Mouse (Mus musculus): ENCODE results near the gene Mllt11. TPM values are rescaled to one million over a fixed set of nuclear protein-coding genes. Genes with fewer than 3 reads are reported as not detected.

Mllt11 gene
- polyA plus RNA-seq, 1 experiment from 2014 or later, result 282 TPM

DNA sequence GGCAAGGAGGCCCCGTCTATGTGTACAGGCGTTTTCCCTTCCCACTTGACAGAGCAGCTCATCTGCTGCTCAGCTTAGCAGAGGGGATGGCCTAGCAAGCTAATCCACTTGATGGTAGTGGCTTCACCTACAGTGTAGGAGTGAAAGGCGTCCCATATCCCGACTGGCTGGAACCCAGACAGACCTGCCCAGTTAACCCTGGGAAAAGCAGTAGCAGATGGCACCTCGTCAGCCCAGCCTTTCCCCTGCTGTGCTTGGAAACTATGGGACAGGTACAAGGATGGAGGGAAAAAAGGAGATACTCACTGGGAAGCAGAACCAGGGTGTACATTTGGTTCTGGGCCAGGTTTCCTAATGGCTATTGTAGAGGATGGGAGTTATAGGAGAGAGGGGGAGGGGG lies 18.4 kb upstream of the Mllt11 start:
- H3K9ac ChIP-seq (ENCODE audit: low read depth, low read length), result no peak overlapping the region
- no peaks in the 10 kb centered on the region for H3K4me1 ChIP-seq (ENCODE audit: control insufficient read depth, insufficient read depth, low read depth, low read length)
- no peak overlapping the region for H3K27ac ChIP-seq (ENCODE audit: low read depth, low read length)
- H3K36me3 ChIP-seq (ENCODE audit: control insufficient read depth, insufficient read depth, low read length), result peaks cover 9% of the 10 kb centered on the region
- no peaks in the 10 kb centered on the region for H3K27me3 ChIP-seq (replicated peaks; ENCODE audit: control insufficient read depth, insufficient read depth, low read length)
- ATAC-seq, result no peak
- H3K9me3 ChIP-seq (ENCODE audit: control insufficient read depth, low read length), result no peaks in the 10 kb centered on the region
- H3K4me3 ChIP-seq (ENCODE audit: low read length), result no peak overlapping the region
- H3K4me2 ChIP-seq (ENCODE audit: low read length), result no peak overlapping the region
- 85% methylated on average over 5 of the region's 5 CpGs for WGBS

DNA sequence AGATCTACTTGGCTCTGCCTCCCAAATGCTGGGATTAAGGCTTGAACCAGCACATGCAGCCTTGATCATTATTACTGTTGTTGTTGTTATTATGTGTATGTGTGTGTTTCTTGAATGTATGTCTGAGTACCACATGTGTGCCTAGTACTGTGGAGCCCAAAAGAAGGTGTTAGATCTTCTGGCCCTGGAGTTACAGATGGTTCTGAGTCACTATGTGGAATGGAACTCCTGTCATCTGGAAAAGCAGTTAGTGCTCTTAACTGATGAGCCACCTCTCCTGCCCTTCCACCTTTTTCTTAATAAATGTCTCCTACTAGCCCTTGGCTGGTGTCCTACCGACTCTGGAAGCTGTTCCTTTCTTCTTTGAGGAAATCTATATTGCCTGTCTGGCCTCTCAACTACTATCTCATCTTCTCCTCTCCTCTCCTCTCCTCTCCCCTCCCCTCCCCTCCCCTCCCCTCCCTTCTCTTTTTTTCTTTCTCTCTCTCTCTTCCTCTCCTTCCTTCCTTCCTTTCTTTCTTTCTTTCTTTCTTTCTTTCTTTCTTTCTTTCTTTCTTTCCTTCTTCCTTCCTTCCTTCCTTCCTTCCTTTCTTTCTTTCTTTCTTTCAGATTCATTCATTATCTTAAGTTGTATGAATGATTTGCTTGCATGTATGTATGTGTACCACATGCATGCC lies 15.8 kb upstream of the Mllt11 start:
- no peak overlapping the region for H3K4me2 ChIP-seq (ENCODE audit: low read length)
- H3K4me1 ChIP-seq (ENCODE audit: control insufficient read depth, insufficient read depth, low read depth, low read length), result no peaks in the 10 kb centered on the region
- no peak overlapping the region for H3K4me3 ChIP-seq (ENCODE audit: low read length)
- H3K27me3 ChIP-seq (replicated peaks; ENCODE audit: control insufficient read depth, insufficient read depth, low read length), result no peaks in the 10 kb centered on the region
- no peak overlapping the region for H3K9ac ChIP-seq (ENCODE audit: low read depth, low read length)
- 69% methylated on average over 1 of the region's 1 CpGs for WGBS
- no peak for ATAC-seq
- no peaks in the 10 kb centered on the region for H3K36me3 ChIP-seq (ENCODE audit: control insufficient read depth, insufficient read depth, low read length)
- H3K27ac ChIP-seq (ENCODE audit: low read depth, low read length), result no peak overlapping the region
- H3K9me3 ChIP-seq (ENCODE audit: control insufficient read depth, low read length), result no peaks in the 10 kb centered on the region

DNA sequence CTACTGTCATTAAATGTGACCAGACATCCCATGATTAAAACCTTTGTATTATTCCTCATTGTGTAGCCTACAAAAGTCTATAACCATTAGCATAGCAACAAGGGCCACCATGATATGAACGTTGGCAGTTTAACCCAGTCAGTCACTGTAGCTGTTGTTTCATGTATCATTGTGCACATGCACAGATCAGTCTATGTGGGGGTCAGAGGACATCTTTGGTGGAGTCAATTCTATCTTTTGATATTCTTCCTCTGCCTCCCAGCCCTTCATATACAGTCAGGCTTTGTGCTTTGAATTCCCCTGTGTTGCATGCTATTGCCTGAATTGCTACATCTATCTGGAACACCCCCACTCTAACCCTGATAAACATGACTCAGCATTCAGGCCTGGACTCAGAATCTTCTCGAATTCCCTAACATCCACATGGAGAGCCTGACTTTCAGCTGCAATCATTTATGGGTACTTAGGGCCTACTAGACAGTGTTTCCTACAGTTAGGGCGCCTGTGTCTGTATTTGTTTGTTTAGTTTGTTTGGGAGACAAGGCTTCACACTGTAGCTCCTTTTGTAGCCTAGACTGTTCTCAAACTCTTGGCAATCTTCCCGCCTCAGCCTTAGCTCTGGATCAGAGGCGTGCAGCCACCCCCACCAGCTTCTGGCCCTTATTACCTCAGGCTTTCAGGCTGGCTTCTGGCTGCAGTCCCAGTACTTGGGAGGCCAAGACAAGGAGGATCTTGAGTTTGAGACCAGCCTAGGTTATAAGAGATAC lies 14.7 kb upstream of the Mllt11 start:
- Histone ChIP-seq H3K4me3 (ENCODE audit: low read length) (no peak overlapping the region), H3K9me3 (ENCODE audit: control insufficient read depth, low read length) (no peaks in the 10 kb centered on the region), H3K27me3 (replicated peaks; ENCODE audit: control insufficient read depth, insufficient read depth, low read length) (no peaks in the 10 kb centered on the region), H3K4me2 (ENCODE audit: low read length) (no peak overlapping the region), H3K9ac (ENCODE audit: low read depth, low read length) (no peak overlapping the region), H3K36me3 (ENCODE audit: control insufficient read depth, insufficient read depth, low read length) (no peaks in the 10 kb centered on the region), H3K4me1 (ENCODE audit: control insufficient read depth, insufficient read depth, low read depth, low read length) (no peaks in the 10 kb centered on the region), H3K27ac (ENCODE audit: low read depth, low read length) (no peak overlapping the region)
- ATAC-seq, result peak; percentile 81
- 76% methylated on average over 5 of the region's 5 CpGs for WGBS

DNA sequence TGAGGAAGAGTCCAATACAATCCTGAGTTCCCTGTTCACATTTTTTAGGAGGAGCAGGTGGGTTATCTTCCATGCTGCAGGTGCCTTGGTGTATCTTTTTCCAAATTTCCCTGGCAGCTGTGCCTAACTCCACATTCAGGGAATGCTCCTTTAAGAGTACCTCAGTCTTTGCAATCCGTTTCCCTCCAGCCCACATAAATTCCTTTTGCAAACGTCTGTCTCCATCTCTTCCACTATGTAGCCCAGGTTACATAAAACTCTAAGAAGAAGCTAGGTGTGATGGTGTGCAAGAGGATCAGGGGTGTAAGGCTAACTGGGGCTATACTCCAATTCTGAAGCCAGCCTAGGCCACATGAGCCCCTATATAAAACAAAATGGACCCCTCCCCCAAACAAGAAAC lies 11.1 kb upstream of the Mllt11 start:
- no peaks in the 10 kb centered on the region for H3K9me3 ChIP-seq (ENCODE audit: control insufficient read depth, low read length)
- no peak overlapping the region for H3K4me3 ChIP-seq (ENCODE audit: low read length)
- no peak for ATAC-seq
- no peaks in the 10 kb centered on the region for H3K27me3 ChIP-seq (replicated peaks; ENCODE audit: control insufficient read depth, insufficient read depth, low read length)
- H3K4me1 ChIP-seq (ENCODE audit: control insufficient read depth, insufficient read depth, low read depth, low read length), result no peaks in the 10 kb centered on the region
- H3K36me3 ChIP-seq (ENCODE audit: control insufficient read depth, insufficient read depth, low read length), result no peaks in the 10 kb centered on the region
- no peak overlapping the region for H3K4me2 ChIP-seq (ENCODE audit: low read length)
- WGBS, result 84% methylated on average over 2 of the region's 2 CpGs
- H3K9ac ChIP-seq (ENCODE audit: low read depth, low read length), result no peak overlapping the region
- no peak overlapping the region for H3K27ac ChIP-seq (ENCODE audit: low read depth, low read length)

DNA sequence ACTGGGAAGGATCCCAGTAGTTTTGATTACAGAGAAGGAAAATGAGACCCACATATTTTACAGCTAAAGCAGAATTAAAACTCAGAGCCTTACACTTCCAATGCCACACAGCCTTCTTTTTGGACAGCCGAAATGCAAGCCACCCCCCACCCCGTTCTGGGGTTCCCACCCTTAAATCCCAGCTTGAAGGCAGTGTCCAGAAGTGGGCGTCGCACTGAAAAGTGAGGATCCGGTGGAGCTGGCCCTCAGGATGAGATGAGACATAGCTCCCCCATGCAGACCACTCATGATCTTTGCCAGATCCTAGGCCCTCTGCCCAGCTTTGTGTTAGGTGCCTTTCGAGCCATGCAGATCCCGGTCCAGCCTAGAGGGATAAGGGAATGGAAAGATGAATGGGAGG lies 9.5 kb upstream of the Mllt11 start, which contains the start of gene Gm128:
Gene Gm128 (minus strand): TSS at position 101 of the 400 bp plus-strand sequence.
- Histone ChIP-seq H3K4me1 (ENCODE audit: control insufficient read depth, insufficient read depth, low read depth, low read length) (no peaks in the 10 kb centered on the region), H3K4me3 (ENCODE audit: low read length) (no peak within 1 kb of the TSS), H3K9ac (ENCODE audit: low read depth, low read length) (no peak within 1 kb of the TSS), H3K27me3 (replicated peaks; ENCODE audit: control insufficient read depth, insufficient read depth, low read length) (no peaks in the 10 kb centered on the region), H3K27ac (ENCODE audit: low read depth, low read length) (no peak within 1 kb of the TSS), H3K36me3 (ENCODE audit: control insufficient read depth, insufficient read depth, low read length) (0 out of 2 replicates have a peak, but pooled peaks cover 4% of the 10 kb centered on the region), H3K4me2 (ENCODE audit: low read length) (no peak within 1 kb of the TSS), H3K9me3 (ENCODE audit: control insufficient read depth, low read length) (no peaks in the 10 kb centered on the region)
- WGBS, result 77% methylated on average over 7 of the region's 7 CpGs
- no peak for ATAC-seq

DNA sequence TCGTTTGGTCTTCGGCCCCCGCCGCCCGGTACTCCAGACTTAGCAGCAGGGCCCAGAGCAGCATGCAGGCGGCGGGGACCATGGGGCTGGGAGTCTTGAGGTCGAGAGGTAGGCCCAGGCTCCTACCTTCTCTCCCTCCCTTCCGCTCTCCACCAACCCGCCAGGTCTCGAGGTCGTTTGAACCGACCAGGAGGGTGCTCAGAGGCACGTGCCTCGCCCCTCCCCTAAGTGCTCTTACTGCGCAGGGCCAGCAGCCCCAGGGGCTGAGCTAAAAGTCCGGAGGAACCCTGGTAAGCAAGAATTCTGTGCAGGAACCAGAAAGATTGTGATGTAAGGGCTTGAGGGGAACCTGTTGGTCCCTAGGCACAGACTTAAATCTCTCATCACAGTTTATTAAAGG lies 8.9 kb upstream of the Mllt11 start:
- Histone ChIP-seq H3K4me3 (ENCODE audit: low read length) (no peak overlapping the region), H3K9me3 (ENCODE audit: control insufficient read depth, low read length) (no peaks in the 10 kb centered on the region), H3K9ac (ENCODE audit: low read depth, low read length) (no peak overlapping the region), H3K27ac (ENCODE audit: low read depth, low read length) (no peak overlapping the region), H3K36me3 (ENCODE audit: control insufficient read depth, insufficient read depth, low read length) (peaks cover 9% of the 10 kb centered on the region; the same call in 1 of the 2 replicates), H3K27me3 (replicated peaks; ENCODE audit: control insufficient read depth, insufficient read depth, low read length) (no peaks in the 10 kb centered on the region), H3K4me1 (ENCODE audit: control insufficient read depth, insufficient read depth, low read depth, low read length) (no peaks in the 10 kb centered on the region), H3K4me2 (ENCODE audit: low read length) (no peak overlapping the region)
- 30% methylated on average over 17 of the region's 17 CpGs for WGBS
- ATAC-seq, result peak; percentile 31; the same call in 1 of the 2 replicates

DNA sequence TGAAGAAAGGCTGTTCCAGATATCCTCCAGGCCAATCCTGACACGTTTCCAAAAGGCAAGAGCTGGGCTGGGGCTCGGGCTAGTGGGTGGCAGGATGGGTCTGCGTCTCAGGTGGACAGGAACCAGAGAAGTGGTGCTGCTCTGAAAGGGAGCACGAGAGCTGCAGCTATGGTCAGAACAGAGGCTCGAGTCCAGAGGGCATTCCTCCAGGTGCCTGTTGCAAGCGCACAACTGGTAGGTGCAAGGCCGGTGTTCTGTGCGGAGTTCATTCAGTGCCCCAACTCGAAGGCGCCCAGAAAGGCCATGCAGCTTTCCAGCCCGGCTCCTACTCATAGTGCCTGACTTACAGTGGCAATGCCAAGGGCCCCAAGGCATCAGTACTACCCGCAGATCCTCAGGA lies 8.0 kb upstream of the Mllt11 start:
- Histone ChIP-seq H3K9me3 (ENCODE audit: control insufficient read depth, low read length) (no peaks in the 10 kb centered on the region), H3K27me3 (replicated peaks; ENCODE audit: control insufficient read depth, insufficient read depth, low read length) (no peaks in the 10 kb centered on the region), H3K4me3 (ENCODE audit: low read length) (no peak overlapping the region), H3K36me3 (ENCODE audit: control insufficient read depth, insufficient read depth, low read length) (peaks cover 11% of the 10 kb centered on the region; the same call in 1 of the 2 replicates), H3K27ac (ENCODE audit: low read depth, low read length) (no peak overlapping the region), H3K4me1 (ENCODE audit: control insufficient read depth, insufficient read depth, low read depth, low read length) (no peaks in the 10 kb centered on the region), H3K4me2 (ENCODE audit: low read length) (no peak overlapping the region), H3K9ac (ENCODE audit: low read depth, low read length) (no peak overlapping the region)
- WGBS, result 94% methylated on average over 12 of the region's 12 CpGs
- no peak for ATAC-seq

DNA sequence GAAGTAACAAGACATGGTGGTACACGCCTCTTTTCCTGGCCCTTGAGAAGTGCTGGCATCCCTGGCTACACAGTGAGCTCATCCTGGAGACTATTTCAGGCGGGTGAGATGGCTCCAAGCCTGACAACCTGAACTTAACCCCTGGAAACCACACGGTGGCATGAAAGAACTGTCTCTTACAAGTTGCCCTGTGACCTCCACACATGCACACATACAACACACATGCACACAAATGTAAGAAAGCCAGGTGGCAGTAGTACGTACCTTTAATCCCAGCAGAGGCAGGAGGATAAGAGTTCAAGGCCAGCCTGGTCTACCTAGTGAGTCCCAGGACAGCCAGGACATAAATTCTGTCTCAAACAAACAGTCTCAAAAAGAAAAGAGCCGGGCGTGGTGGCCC lies 7.1 kb upstream of the Mllt11 start:
- Histone ChIP-seq H3K9me3 (ENCODE audit: control insufficient read depth, low read length) (no peaks in the 10 kb centered on the region), H3K4me1 (ENCODE audit: control insufficient read depth, insufficient read depth, low read depth, low read length) (no peaks in the 10 kb centered on the region), H3K9ac (ENCODE audit: low read depth, low read length) (no peak overlapping the region), H3K36me3 (ENCODE audit: control insufficient read depth, insufficient read depth, low read length) (peaks cover 13% of the 10 kb centered on the region), H3K27me3 (replicated peaks; ENCODE audit: control insufficient read depth, insufficient read depth, low read length) (no peaks in the 10 kb centered on the region), H3K4me2 (ENCODE audit: low read length) (no peak overlapping the region), H3K4me3 (ENCODE audit: low read length) (no peak overlapping the region), H3K27ac (ENCODE audit: low read depth, low read length) (no peak overlapping the region)
- ATAC-seq, result no peak
- 84% methylated on average over 6 of the region's 6 CpGs for WGBS

DNA sequence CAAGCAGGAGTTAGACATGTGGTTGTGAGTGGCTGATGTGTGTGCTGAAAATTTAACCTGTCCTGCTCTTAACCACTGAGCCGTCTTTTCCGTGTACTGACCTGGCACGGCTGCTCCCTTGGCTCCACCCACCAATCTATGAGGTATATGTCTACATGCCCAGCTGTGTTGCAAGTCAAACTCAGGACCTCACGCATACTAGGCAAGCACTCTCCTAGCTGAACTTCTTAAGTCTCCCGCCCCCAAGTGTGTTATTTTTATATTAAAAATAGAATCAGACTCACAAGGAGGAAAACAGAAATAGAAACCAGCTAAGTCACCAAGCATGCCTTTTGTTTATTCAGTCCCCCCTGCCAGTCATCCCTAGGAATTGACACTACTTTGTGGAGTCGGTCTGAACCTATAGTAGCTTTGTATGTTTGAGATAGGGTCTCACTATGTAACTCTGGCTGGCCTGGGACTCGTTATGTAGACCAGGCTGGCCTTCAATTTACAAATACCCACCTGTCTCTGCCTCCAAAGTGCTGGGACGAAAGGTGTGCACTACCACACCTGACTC lies 5.6 kb upstream of the Mllt11 start:
- Histone ChIP-seq H3K36me3 (ENCODE audit: control insufficient read depth, insufficient read depth, low read length) (peaks cover 27% of the 10 kb centered on the region), H3K4me3 (ENCODE audit: low read length) (no peak overlapping the region)
- WGBS, result 89% methylated on average over 8 of the region's 8 CpGs

More for the DNA sequence above, 5.6 kb upstream of the Mllt11 start:
- Histone ChIP-seq H3K27ac (ENCODE audit: low read depth, low read length) (no peak overlapping the region), H3K27me3 (replicated peaks; ENCODE audit: control insufficient read depth, insufficient read depth, low read length) (no peaks in the 10 kb centered on the region), H3K9me3 (ENCODE audit: control insufficient read depth, low read length) (no peaks in the 10 kb centered on the region), H3K4me1 (ENCODE audit: control insufficient read depth, insufficient read depth, low read depth, low read length) (no peaks in the 10 kb centered on the region), H3K4me2 (ENCODE audit: low read length) (no peak overlapping the region), H3K9ac (ENCODE audit: low read depth, low read length) (no peak overlapping the region)
- ATAC-seq, result no peak

Measured in hindbrain, embryonic 16.5 days (tissue).